ENCODE assay signal across 27 mouse cellular contexts in genomic region chr12:21142489-21143254, GRCm38 (mm10).
DNase-seq lines count a peak whose midpoint lies in the region; ATAC-seq and TF ChIP-seq lines count a peak whose summit lies in the region.
"Had no signal": no experiment of that assay in that cellular context is flagged by ENCODE, and none has a peak within 500 bp of the region (broad histone marks: within the 10 kb centered on the region; RNA-seq: fewer than 3 reads in every experiment).

No protein-coding gene starts in this region.

- H3K4me2 ChIP-seq in liver, embryonic 16.5 days (ENCODE audit: low read depth, low read length): no peak overlapping the region
- H3K4me2 ChIP-seq in intestine, embryonic 15.5 days (replicated peaks): no peak overlapping the region
- H3K4me2 ChIP-seq: embryonic facial prominence, embryonic 12.5 days; midbrain, embryonic 15.5 days; neural tube, embryonic 12.5 days had no signal

- no peaks in the 10 kb centered on the region for H3K36me3 ChIP-seq in liver, embryonic 16.5 days (ENCODE audit: control insufficient read depth, insufficient read depth)
- no peaks in the 10 kb centered on the region for H3K36me3 ChIP-seq in intestine, embryonic 15.5 days
- H3K36me3 ChIP-seq in small intestine, adult 2 months (ENCODE audit: control insufficient read depth, insufficient read depth, low read length): no peaks in the 10 kb centered on the region
- H3K36me3 ChIP-seq: embryonic facial prominence, embryonic 12.5 days; G1E; midbrain, embryonic 15.5 days; neural tube, embryonic 12.5 days had no signal

- ATAC-seq in liver, embryonic 16.5 days (ENCODE audit: low read depth): peak; percentile 72
- ATAC-seq in intestine, embryonic 15.5 days: peak; percentile 65
- no peak for ATAC-seq in megakaryocyte, adult 5-6 weeks (ENCODE audit: poor library complexity, severe bottlenecking)
- ATAC-seq: forebrain, embryonic 14.5 days; hindbrain, embryonic 16.5 days; midbrain, embryonic 15.5 days; Patski had no signal

- H3K4me1 ChIP-seq in liver, embryonic 16.5 days (ENCODE audit: control insufficient read depth, low read depth, low read length): peaks cover 19% of the 10 kb centered on the region
- H3K4me1 ChIP-seq in intestine, embryonic 15.5 days (replicated peaks): peaks cover 17% of the 10 kb centered on the region
- H3K4me1 ChIP-seq in small intestine, adult 2 months (ENCODE audit: control insufficient read depth, insufficient read depth, insufficient read length, low read length): peaks cover 40% of the 10 kb centered on the region

- no peaks in the 10 kb centered on the region for H3K27me3 ChIP-seq in liver, embryonic 16.5 days (ENCODE audit: control insufficient read depth, insufficient read depth, low read depth, low read length)
- no peaks in the 10 kb centered on the region for H3K27me3 ChIP-seq in intestine, embryonic 15.5 days (replicated peaks)
- H3K27me3 ChIP-seq in small intestine, adult 2 months (ENCODE audit: control insufficient read depth, insufficient read depth, low read length): no peaks in the 10 kb centered on the region
- H3K27me3 ChIP-seq: embryonic facial prominence, embryonic 12.5 days; midbrain, embryonic 15.5 days; neural tube, embryonic 12.5 days; Patski had no signal

- no peak overlapping the region for H3K4me3 ChIP-seq in liver, embryonic 16.5 days (ENCODE audit: low read depth, low read length)
- no peak overlapping the region for H3K4me3 ChIP-seq in intestine, embryonic 15.5 days (replicated peaks)
- H3K4me3 ChIP-seq in small intestine, adult 2 months (ENCODE audit: low read depth, low read length): no peak overlapping the region
- H3K4me3 ChIP-seq: embryonic facial prominence, embryonic 12.5 days; layer of hippocampus, adult 2 months; midbrain, embryonic 10.5 days; midbrain, embryonic 15.5 days; neural tube, embryonic 12.5 days had no signal

- TF ChIP-seq CTCF in small intestine, adult 2 months (IDR thresholded peaks at IDR 0.05; ENCODE audit: extremely low read depth, insufficient read length, insufficient replicate concordance, low read depth, low read length): no peak

- no peak for TF ChIP-seq POLR2A in small intestine, adult 2 months (IDR thresholded peaks at IDR 0.05; ENCODE audit: low read depth, low read length)

- H3K9me3 ChIP-seq in liver, embryonic 16.5 days (replicated peaks; ENCODE audit: control insufficient read depth, low read length): no peaks in the 10 kb centered on the region
- no peaks in the 10 kb centered on the region for H3K9me3 ChIP-seq in intestine, embryonic 15.5 days
- H3K9me3 ChIP-seq: embryonic facial prominence, embryonic 12.5 days; midbrain, embryonic 10.5 days; midbrain, embryonic 15.5 days; neural tube, embryonic 12.5 days had no signal

- no peak for DNase-seq in liver
- DNase-seq in Muller cell, postnatal 12 days (ENCODE audit: inconsistent ontology term): peak; percentile 44
- DNase-seq in layer of hippocampus, postnatal 36 days: no peak
- DNase-seq in kidney, adult 11 months: no peak
- DNase-seq: adrenal gland, postnatal 36 days; embryo, embryonic 11 days; gastrocnemius, postnatal 14 days; heart, postnatal 14 days; kidney, adult 2 months; kidney, postnatal 36 days; left cerebral cortex, postnatal 4 days; lung, adult 2 months; lung, postnatal 10 days; thymus, adult 2 months had no signal

- 44% methylated on average over 9 of the region's 9 CpGs for WGBS in liver, embryonic 16.5 days (ENCODE audit: insufficient replicate concordance)
- 63% methylated on average over 9 of the region's 9 CpGs for WGBS in intestine, embryonic 15.5 days
- WGBS in small intestine, adult 2 months: 26% methylated on average over 9 of the region's 9 CpGs

- H3K27ac ChIP-seq in liver, embryonic 16.5 days (ENCODE audit: low read length): no peak overlapping the region
- H3K27ac ChIP-seq in intestine, embryonic 15.5 days: no peak overlapping the region
- peak overlapping the region; percentile 44; the same call in 1 of the 2 replicates for H3K27ac ChIP-seq in small intestine, adult 2 months (ENCODE audit: insufficient read depth, low read depth, low read length)
- H3K27ac ChIP-seq: embryonic facial prominence, embryonic 12.5 days; midbrain, embryonic 10.5 days; midbrain, embryonic 15.5 days; neural tube, embryonic 12.5 days had no signal

- H3K9ac ChIP-seq in liver, embryonic 16.5 days (ENCODE audit: low read depth, low read length): no peak overlapping the region
- H3K9ac ChIP-seq in intestine, embryonic 15.5 days: no peak overlapping the region
- H3K9ac ChIP-seq: embryonic facial prominence, embryonic 12.5 days; midbrain, embryonic 15.5 days; neural tube, embryonic 12.5 days had no signal
